Mouse (Mus musculus) cerebellum, adult (tissue): ENCODE data around the gene Lce1c.
"Not testable (repeated sequence)": the region's sequence is repeated elsewhere in the genome, so short reads cannot be mapped to it uniquely, and the experiment has no call there.

Experiments used
- ATAC-seq: cut with Nextera tagmentation; 2 replicates; pipeline ENCODE4 v1.9.2; 2017; ENCODE audit warnings: mild to moderate bottlenecking, moderate library complexity, mixed read lengths; ENCODE audit not compliant: insufficient number of reproducible peaks, low FRiP score, low TSS enrichment

Gene Lce1c

DNA sequence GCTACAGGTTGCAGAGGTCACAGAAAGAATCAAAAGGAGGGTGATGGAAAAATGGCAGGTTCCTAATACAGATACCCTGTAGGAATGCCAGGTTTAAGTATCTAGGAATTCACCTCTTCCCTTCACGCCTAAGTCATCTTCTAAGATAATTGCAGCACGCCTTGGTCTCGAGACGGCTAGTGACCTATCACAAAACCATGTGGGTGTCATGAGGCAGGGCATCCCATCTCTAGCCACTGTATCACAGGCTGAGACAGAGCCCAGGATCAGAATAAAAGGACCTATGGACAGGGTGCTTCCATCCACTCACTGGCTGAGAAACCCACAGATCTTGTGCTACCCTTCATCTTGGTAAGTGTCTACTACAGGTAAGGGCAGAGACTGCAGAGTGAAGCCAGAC lies at the start of gene Lce1c:
Gene Lce1c, plus strand, starts transcription at position 301 of the 400 bp plus-strand sequence.
- ATAC-seq = no peak

GRCm38 (mm10) chr3:92637745-92638652 lies 41.0 kb upstream of the Lce1c start:
- no peak for ATAC-seq

GRCm38 (mm10) chr3:92638653-92638991 lies 40.4 kb upstream of the Lce1c start:
- ATAC-seq = no peak

DNA sequence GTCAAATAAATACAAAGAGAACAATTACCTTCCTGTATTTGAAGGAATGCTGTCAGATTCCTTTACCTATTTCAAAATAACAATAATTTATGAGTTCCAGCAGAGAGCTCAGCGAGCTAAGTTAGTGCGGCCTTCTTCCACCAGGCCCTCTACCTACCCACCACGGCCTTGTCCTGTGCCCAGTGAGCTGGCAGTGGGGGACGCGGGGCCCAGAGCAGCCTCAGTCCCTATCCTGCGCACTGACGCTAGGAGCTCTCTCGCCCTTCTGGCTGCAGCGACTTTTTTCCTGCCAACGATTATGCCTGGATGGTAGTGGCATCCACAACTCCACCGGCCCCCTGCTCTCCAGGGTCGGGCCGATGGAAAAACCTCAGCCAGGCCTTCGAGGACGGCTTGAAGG lies 39.2 kb upstream of the Lce1c start:
- no peak for ATAC-seq

DNA sequence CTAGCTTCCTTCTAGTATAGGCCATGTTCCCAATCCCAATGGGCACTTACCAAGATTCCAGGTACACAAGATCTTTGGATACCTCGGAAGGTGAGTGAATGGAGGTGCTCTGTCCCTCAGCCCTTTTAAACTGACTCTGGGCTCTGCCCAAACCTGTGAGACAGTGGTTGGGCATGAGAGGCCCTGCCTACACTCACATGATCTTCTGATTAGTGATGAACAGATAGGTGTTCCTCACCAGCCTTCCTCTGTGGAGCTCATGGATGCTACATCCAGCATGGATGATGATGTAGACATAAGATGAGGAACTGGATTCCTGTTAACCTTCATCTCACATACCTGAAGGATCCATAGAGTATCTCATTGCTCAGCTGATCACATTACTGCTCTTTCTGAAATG lies 30.8 kb upstream of the Lce1c start, which contains the start of gene Lce1a1:
Gene Lce1a1, minus strand, starts transcription at position 101 of the 400 bp plus-strand sequence.
- ATAC-seq = no peak

GRCm38 (mm10) chr3:92656826-92657225 lies 22.2 kb upstream of the Lce1c start, which contains the start of gene Lce1b:
Gene Lce1b, minus strand, starts transcription at chr3:92656926.
- no peak for ATAC-seq

GRCm38 (mm10) chr3:92670215-92670614 lies 8.8 kb upstream of the Lce1c start, which contains the start of gene Lce1a2:
Gene Lce1a2, minus strand, starts transcription at chr3:92670315.
- ATAC-seq = no peak

DNA sequence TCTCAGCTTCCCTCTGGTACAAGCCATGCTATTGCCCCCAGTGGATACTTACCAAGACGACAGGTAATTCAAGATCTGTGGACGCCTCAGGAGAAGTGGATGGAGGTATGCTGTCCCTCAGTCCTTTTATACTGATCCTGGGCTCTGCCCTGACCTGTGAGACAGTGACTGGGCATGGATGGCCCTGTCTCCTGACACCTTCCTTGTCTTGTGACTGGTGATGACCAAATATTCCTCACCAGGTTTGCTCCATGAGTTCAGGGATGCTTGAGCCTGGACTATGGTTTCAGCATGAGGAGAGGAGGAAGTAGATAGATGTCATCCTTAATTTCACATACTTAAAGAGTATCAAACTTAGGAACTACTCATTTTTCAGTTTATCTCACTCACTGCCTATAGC lies 8.1 kb downstream of the Lce1c start, which contains the start of gene Lce1d:
Gene Lce1d, minus strand, starts transcription at position 101 of the 400 bp plus-strand sequence.
- ATAC-seq = no peak

DNA sequence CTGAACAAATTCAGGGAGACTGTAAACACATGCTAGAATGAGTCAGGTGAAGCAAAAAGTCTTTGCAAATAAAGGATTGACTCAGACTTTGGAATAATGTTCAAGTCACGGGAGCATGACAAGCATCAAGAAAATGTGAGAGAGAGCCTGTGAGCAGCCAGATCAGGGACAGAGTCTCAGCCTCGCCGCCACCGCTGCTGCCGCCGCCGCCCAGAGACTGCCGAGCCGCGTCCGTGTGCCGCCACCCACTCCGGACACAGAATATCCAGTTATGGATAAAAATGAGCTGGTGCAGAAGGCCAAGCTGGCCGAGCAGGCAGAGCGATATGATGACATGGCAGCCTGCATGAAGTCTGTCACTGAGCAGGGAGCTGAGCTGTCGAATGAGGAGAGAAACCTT lies 10.1 kb downstream of the Lce1c start:
- not testable (repeated sequence) for ATAC-seq

GRCm38 (mm10) chr3:92691688-92692087 lies 12.6 kb downstream of the Lce1c start:
- ATAC-seq = no peak

DNA sequence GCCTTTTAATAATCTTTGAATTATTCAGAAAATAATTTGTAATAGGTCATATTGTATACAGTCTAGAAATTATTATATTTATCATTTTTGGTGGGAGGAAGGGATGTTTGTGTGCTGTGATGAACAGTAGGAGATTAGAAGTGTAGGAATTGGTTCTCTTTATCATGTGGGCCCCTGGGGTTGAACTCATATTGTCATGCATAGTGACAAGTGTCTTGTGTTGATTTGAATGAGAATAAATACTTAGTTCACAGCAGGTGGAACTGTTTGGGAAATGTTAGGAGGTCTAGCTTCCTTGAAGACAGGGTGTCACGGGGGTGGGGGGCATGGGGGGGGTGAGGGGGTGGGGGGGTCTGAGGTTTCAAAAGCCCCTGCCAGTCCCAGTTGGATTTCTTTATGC lies 15.6 kb downstream of the Lce1c start:
- ATAC-seq = no peak

- ATAC-seq = no peak
These were observed 29.9 kb downstream of the Lce1c start, which contains the start of gene Lce1e for GRCm38 (mm10) chr3:92708974-92709373. Gene Lce1e, minus strand, starts transcription at chr3:92709074.

DNA sequence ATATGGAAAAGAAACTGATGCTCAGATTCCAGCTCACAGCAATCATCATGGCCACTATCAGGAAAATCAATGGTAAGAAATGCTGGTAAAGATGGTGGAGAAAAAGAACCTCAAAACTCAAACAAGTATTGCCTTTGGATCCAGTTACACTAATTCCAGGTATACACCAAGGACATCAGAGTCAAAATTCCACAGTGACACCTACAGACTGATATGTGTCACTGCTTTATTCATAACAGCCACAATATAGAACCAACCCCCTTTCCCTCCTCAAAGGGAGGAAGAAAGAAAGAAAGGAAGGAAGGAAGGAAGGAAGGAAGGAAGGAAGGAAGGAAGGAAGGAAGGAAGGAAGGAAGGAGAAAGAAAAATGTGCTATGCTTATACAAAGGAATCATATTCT lies 36.1 kb downstream of the Lce1c start:
- ATAC-seq = no peak

DNA sequence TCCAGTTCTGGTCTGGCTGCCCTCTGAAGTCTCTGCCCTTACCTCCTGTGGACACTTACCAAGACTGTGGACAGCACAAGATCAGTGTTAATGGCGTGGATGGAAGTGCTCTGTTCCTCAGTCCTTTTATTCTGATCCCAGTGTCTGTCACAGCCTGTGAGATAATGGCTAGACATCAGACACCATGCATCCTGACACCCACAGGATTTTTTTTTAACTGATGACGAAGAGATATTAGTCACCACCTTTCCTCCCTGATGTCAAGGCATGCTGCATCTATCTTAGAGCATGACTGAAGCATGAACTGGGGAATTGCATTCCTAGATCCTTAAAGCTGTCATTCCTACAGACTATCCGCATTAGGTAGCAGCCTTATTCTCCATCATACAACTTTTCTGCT lies 41.2 kb downstream of the Lce1c start, which contains the start of gene Lce1f:
Gene Lce1f, minus strand, starts transcription at position 101 of the 400 bp plus-strand sequence.
- no peak for ATAC-seq

DNA sequence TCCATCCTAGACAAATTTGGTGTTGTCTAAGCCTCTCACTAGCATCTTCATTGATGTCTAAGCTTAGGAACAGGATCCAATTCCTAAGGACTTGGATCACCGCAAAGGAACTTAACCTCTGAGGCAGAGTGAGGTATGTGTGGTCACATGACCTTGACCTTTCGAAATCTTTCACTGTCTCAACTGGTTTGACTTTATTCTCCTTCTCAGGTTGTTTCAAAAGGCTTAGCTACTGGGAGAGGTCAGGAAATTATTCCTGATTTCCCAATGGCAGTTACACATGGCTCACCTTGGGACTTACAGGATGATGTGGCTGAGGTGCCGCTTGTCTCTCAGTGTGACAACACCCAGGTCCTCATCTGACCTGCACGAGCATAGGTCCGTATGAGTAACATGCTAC lies 43.6 kb downstream of the Lce1c start:
- no peak for ATAC-seq
